In the genomic region with DNA sequence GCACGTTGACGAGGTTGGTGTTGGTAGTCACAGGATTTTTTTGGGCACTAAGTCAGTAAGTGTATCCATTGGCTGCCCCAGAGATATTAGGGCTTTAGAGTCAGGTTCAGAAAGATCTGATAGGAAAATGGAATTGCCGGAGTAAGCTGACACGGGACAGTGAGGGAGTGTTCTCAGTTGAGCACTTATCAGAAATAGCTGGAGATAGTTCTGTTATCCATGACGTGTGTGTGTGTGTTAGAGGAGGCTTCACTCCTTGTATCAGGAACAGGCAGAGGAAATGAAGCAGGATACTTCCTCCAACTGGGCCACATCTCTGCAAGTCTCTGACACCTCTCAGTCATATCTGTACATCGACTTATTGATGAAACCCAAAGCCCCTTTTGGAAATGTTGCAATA, we compare ENCODE assay signal across 36 mouse cellular contexts. TPM values are rescaled to one million over a fixed set of nuclear protein-coding genes. Genes with fewer than 3 reads are reported as not detected.
"Had no signal": no experiment of that assay in that cellular context is flagged by ENCODE, and none has a peak within 500 bp of the region (broad histone marks: within the 10 kb centered on the region; RNA-seq: fewer than 3 reads in every experiment).

No protein-coding gene starts in this region.

- ATAC-seq: hindbrain, postnatal 0 days; intestine, postnatal 0 days had no signal

- H3K9ac ChIP-seq: heart, embryonic 13.5 days; heart, embryonic 15.5 days; hindbrain, embryonic 13.5 days; hindbrain, embryonic 15.5 days; limb, embryonic 12.5 days had no signal

- H3K27ac ChIP-seq: heart, adult 2 months; heart, embryonic 13.5 days; heart, embryonic 15.5 days; hindbrain, embryonic 13.5 days; hindbrain, embryonic 15.5 days; hindbrain, postnatal 0 days; layer of hippocampus, adult 2 months; left cerebral cortex, adult 2 months; limb, embryonic 10.5 days; limb, embryonic 12.5 days had no signal

- H3K4me2 ChIP-seq: heart, embryonic 11.5 days; heart, embryonic 13.5 days; heart, embryonic 15.5 days; hindbrain, embryonic 13.5 days; hindbrain, embryonic 15.5 days; limb, embryonic 12.5 days had no signal

- H3K27me3 ChIP-seq: heart, embryonic 13.5 days; heart, embryonic 15.5 days; hindbrain, embryonic 13.5 days; hindbrain, embryonic 15.5 days; limb, embryonic 12.5 days had no signal

- H3K9me3 ChIP-seq: heart, embryonic 13.5 days; heart, embryonic 15.5 days; hindbrain, embryonic 13.5 days; hindbrain, embryonic 15.5 days; limb, embryonic 10.5 days; limb, embryonic 12.5 days had no signal

- DNase-seq: gastrocnemius, postnatal 14 days; gastrocnemius, postnatal 36 days; heart, adult 11 months; heart, adult 2 months; heart, postnatal 14 days; heart, postnatal 36 days; kidney, adult 18-20 months; kidney, adult 8-10 months; kidney, postnatal 10 days; kidney, postnatal 25 days; kidney, postnatal 4 days had no signal

- H3K4me3 ChIP-seq: heart, adult 2 months; heart, embryonic 13.5 days; heart, embryonic 15.5 days; hindbrain, embryonic 13.5 days; hindbrain, embryonic 15.5 days; layer of hippocampus, adult 2 months; left cerebral cortex, adult 2 months; limb, embryonic 10.5 days; limb, embryonic 12.5 days had no signal

RNA-seq across cellular contexts. Expression of a gene that starts 10.5 kb away (rescaled TPM):
- total RNA-seq: gastrocnemius, adult 18-20 months; gastrocnemius, adult 8-10 months; gastrocnemius, postnatal 14 days; gastrocnemius, postnatal 36 days; heart, adult 2 months; heart, postnatal 14 days; heart, postnatal 36 days; hematopoietic stem cell, adult 5-6 weeks; hindbrain, postnatal 0 days; layer of hippocampus, adult 2 months; layer of hippocampus, postnatal 10 days; layer of hippocampus, postnatal 25 days; left cerebral cortex, adult 2 months; left cerebral cortex, postnatal 14 days; liver, adult 2 months had no signal
- polyA plus RNA-seq: gonadal fat pad, adult 2 months; heart, adult 2 months; heart, embryonic 15.5 days; hindbrain, embryonic 13.5 days; hindbrain, embryonic 15.5 days; hindbrain, postnatal 0 days; intestine, embryonic 14.5 days; intestine, postnatal 0 days; kidney, embryonic 16.5 days; limb, embryonic 10.5 days; limb, embryonic 12.5 days; liver, adult 2 months had no signal

RNA-seq across cellular contexts. Expression of a gene that starts 37.1 kb away (rescaled TPM):
- total RNA-seq: gastrocnemius, adult 18-20 months; gastrocnemius, adult 8-10 months; gastrocnemius, postnatal 14 days; gastrocnemius, postnatal 36 days; heart, adult 2 months; heart, postnatal 14 days; heart, postnatal 36 days; hematopoietic stem cell, adult 5-6 weeks; hindbrain, postnatal 0 days; layer of hippocampus, adult 2 months; layer of hippocampus, postnatal 10 days; layer of hippocampus, postnatal 25 days; left cerebral cortex, adult 2 months; left cerebral cortex, postnatal 14 days; left cerebral cortex, postnatal 36 days; liver, adult 2 months had no signal
- polyA plus RNA-seq: heart, embryonic 11.5 days; heart, embryonic 13.5 days; heart, embryonic 15.5 days; heart, postnatal 0 days; hindbrain, embryonic 11.5 days; hindbrain, embryonic 13.5 days; hindbrain, embryonic 15.5 days; hindbrain, postnatal 0 days; intestine, embryonic 14.5 days; intestine, postnatal 0 days; kidney, embryonic 14.5 days; kidney, embryonic 16.5 days; limb, embryonic 10.5 days; limb, embryonic 12.5 days; liver, adult 2 months had no signal
